Mouse (Mus musculus) ES-E14 (cell line): ENCODE data around the gene Scfd2. TPM values are rescaled to one million over a fixed set of nuclear protein-coding genes. Genes with fewer than 3 reads are reported as not detected.

ENCODE experiments used
- DNase-seq: peaks from one replicate; pipeline ENCODE4 v3.0.0-alpha.2; 2013; ENCODE audit warnings: low read depth, low spot score
- H3K27ac ChIP-seq: 2 replicates; pipeline ENCODE4 v1.5.1; 2012; ENCODE audit warnings: low read depth, mild to moderate bottlenecking, low read length, moderate library complexity, mixed read lengths; ENCODE audit not compliant: poor library complexity, insufficient read depth, severe bottlenecking
- H3K36me3 ChIP-seq: 2 replicates; pipeline ENCODE4 v1.6.1; 2012; ENCODE audit warnings: mild to moderate bottlenecking, low read length, moderate library complexity, mixed read lengths; ENCODE audit not compliant: control insufficient read depth, poor library complexity, insufficient read depth, severe bottlenecking
- H3K4me1 ChIP-seq, 2 experiments: fragments of 150-350 bp in 1 of 2; sonication (generic) in 1 of 2; 2 replicates each; pipeline ENCODE4 v1.6.1; 2012; ENCODE audit warnings: low read length in 2 of 2, mild to moderate bottlenecking in 1 of 2, mixed read lengths in 1 of 2; ENCODE audit not compliant: control insufficient read depth in 2 of 2, insufficient read depth in 2 of 2, poor library complexity in 1 of 2
- H3K4me3 ChIP-seq, 2 experiments: fragments of 150-350 bp in 1 of 2; sonication (generic) in 1 of 2; 2 replicates each; pipeline ENCODE4 v1.5.1; 2012; ENCODE audit warnings: low read length in 2 of 2, low read depth in 1 of 2, mild to moderate bottlenecking in 1 of 2, mixed read lengths in 1 of 2; ENCODE audit not compliant: insufficient read depth in 1 of 2, poor library complexity in 1 of 2, severe bottlenecking in 1 of 2
- H3K9ac ChIP-seq: 2 replicates; pipeline ENCODE4 v1.6.1; 2012; ENCODE audit warnings: low read depth, mild to moderate bottlenecking, low read length, mixed read lengths; ENCODE audit not compliant: poor library complexity, insufficient read depth, severe bottlenecking
- H3K9me3 ChIP-seq: fragments of 150-350 bp; sonication (generic); 2 replicates; pipeline ENCODE4 v1.6.1; 2012; ENCODE audit warnings: low read depth, mild to moderate bottlenecking, low read length; ENCODE audit not compliant: control insufficient read depth, insufficient read depth
- CHD2 ChIP-seq: IDR thresholded peaks from 2 replicates; pipeline ENCODE4 v1.6.1; 2014; ENCODE audit warnings: mild to moderate bottlenecking, low read depth, low read length, inconsistent platforms
- HCFC1 ChIP-seq: IDR thresholded peaks from 2 replicates; pipeline ENCODE4 v1.6.1; 2012; ENCODE audit warnings: low read length, inconsistent platforms, borderline replicate concordance; ENCODE audit not compliant: insufficient read depth
- MAFK ChIP-seq: IDR thresholded peaks from 2 replicates; pipeline ENCODE4 v1.6.1; 2014; ENCODE audit warnings: mild to moderate bottlenecking, low read depth, low read length, inconsistent platforms; ENCODE audit not compliant: insufficient read depth
- ZC3H11A ChIP-seq: IDR thresholded peaks from 2 replicates; pipeline ENCODE4 v1.6.1; 2012; ENCODE audit warnings: low read depth, mild to moderate bottlenecking, inconsistent platforms, low read length, borderline replicate concordance
- ZNF384 ChIP-seq: IDR thresholded peaks from 2 replicates; pipeline ENCODE4 v1.6.1; 2012; ENCODE audit warnings: low read depth, low read length, inconsistent platforms
- in situ Hi-C, 2 experiments: fragments of 600-800 bp; cut with MboI; formaldehyde crosslinking; loops; one replicate each; pipeline ENCODE4 v1.15.1; 2025; ENCODE audit warnings: low sequenced_read_pairs in 2 of 2, inconsistent platforms in 1 of 2; ENCODE audit not compliant: unreplicated experiment in 2 of 2
- total RNA-seq: library from RNA; depleted of rRNA; stranded (reverse); fragments of 300-350 nt; gene quantifications from 2 replicates; pipeline ENCODE4 v1.2.3, GENCODE M21; 2012

Gene Scfd2
- total RNA-seq, 1 experiment, result 25.8 TPM

DNA sequence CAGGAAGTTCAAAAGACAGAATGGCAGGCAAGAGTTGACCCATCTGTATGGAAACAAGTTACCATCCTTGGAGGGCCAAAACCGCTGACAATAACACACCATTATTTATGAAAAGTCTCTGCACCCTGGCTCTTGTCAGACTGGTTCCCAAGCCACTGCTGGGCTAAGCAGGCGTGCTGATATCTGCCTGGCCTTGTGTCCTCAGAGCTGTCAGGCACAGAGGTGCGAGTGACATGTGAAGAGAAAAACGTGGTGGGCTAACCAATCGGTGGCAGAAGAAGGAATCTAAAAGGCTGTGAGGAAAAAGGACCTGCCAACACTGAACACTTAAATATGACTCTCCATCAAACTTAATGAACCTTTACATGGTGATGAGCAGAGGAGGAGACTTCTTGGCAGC is 170.0 kb downstream of the Scfd2 start:
- Histone ChIP-seq H3K9ac (no peak overlapping the region), H3K27ac (no peak overlapping the region), H3K36me3 (no peaks in the 10 kb centered on the region), H3K4me1 (no peaks in the 10 kb centered on the region), H3K4me3 (no peak overlapping the region), H3K9me3 (no peaks in the 10 kb centered on the region)
- TF ChIP-seq MAFK, result no peak
- TF ChIP-seq ZC3H11A, result no peak
- no peak for TF ChIP-seq HCFC1
- no peak for TF ChIP-seq ZNF384
- DNase-seq, result no peak
- in situ Hi-C loops, result no loop called here

DNA sequence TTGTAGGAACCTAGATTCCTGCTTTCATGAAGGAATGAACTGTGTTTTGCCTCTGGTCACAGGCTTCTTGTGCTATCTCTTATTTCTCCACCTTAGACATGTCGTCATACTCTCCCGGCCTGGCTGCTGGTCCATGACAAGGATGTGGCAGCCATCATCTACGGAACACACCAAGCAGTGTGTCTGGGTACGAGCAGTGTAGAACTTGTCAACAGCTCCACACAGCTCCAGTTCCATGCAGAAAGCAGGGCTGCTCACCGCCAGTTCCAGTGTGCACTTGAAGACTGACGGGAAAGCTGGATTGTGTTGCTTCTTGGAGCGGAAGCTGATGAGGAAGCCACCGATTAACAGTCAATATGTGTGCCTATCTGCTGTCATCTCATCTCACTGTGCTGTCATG is 173.5 kb downstream of the Scfd2 start:
- no peak overlapping the region for H3K4me3 ChIP-seq
- TF ChIP-seq ZNF384 (no peak), CHD2 (no peak), HCFC1 (no peak), MAFK (no peak), ZC3H11A (no peak)
- no peak overlapping the region for H3K27ac ChIP-seq
- H3K4me1 ChIP-seq, result no peaks in the 10 kb centered on the region
- no peak for DNase-seq
- no peaks in the 10 kb centered on the region for H3K9me3 ChIP-seq
- no peaks in the 10 kb centered on the region for H3K36me3 ChIP-seq
- in situ Hi-C loops, result no loop called here
- H3K9ac ChIP-seq, result no peak overlapping the region

DNA sequence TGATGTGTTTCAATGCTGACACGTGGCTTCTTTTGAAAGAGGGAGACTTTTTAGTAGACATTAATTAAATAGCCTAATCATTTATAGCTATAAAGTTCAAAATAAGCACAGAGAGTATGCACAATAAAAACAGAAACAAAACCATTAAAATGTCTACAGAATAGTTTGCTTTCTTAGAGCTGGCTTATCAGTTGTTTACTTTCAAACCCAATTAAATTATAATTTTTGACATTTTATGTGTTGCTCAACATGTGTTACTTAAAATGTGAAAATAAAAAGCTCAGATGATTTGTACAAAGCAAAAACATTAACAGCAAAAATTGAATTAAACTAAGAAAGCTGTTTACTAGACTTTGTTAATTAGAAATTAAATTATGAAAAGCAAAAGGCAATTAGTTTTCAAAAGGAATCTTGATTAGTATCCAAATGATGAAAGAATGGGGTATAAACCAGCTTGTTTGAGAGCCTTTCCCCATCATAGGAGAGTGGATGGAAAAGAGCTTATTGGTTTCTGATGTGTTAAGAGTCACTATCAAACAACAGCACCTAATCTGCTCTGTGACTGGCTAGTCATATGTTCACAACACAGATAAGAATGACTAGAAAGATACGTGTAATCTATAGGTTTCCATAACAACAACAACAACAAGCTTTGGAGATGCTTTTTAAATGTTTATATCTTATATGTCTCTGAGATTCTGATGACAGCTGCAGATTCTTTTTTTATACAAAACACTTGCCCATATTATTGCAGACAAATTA is 176.0 kb downstream of the Scfd2 start:
- H3K4me1 ChIP-seq, result no peaks in the 10 kb centered on the region
- no peaks in the 10 kb centered on the region for H3K9me3 ChIP-seq
- H3K27ac ChIP-seq, result no peak overlapping the region
- H3K36me3 ChIP-seq, result no peaks in the 10 kb centered on the region
- no peak for DNase-seq
- H3K4me3 ChIP-seq, result no peak overlapping the region
- no peak overlapping the region for H3K9ac ChIP-seq
- in situ Hi-C loops, result no loop called here
- TF ChIP-seq CHD2, result no peak
- no peak for TF ChIP-seq ZC3H11A
- no peak for TF ChIP-seq HCFC1

DNA sequence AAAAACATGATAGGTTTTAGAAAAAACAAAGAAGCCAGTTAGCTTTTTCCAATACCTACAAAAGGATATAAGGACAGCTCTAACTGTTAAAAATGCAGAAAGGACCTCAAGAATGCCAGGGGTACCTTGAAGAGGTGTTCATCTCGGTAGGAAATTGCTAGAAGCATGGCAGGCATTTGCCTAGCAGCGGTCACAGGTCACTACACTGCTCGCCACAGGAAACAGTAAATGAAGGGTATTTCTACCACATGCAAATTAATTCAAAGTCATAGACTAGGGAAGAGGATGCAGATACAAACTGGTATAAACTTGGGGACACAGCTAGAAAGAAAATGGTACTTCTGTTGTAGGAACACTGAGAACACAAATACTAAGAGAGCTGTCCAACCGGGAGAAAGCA is 180.7 kb downstream of the Scfd2 start:
- H3K4me1 ChIP-seq, result no peaks in the 10 kb centered on the region
- H3K9me3 ChIP-seq, result no peaks in the 10 kb centered on the region
- DNase-seq, result no peak
- H3K36me3 ChIP-seq, result no peaks in the 10 kb centered on the region
- no peak overlapping the region for H3K9ac ChIP-seq
- H3K4me3 ChIP-seq, result no peak overlapping the region
- in situ Hi-C loops, result no loop called here
- TF ChIP-seq ZC3H11A (no peak), HCFC1 (no peak), MAFK (no peak)
- H3K27ac ChIP-seq, result no peak overlapping the region
